Mouse (Mus musculus): Measurements from ENCODE around the gene Fgfr2. TPM values are rescaled to one million over a fixed set of nuclear protein-coding genes. Genes with fewer than 3 reads are reported as not detected.

The Fgfr2 gene
- polyA plus RNA-seq, 1 experiment from 2014 or later = 39.4 TPM

- no peak for ATAC-seq
Observed at GRCm38 (mm10) chr7:130801811-130802210, 2321.3 kb downstream of the Fgfr2 start.

GRCm38 (mm10) chr7:130800681-130801080 lies 2322.5 kb downstream of the Fgfr2 start:
- no peak for ATAC-seq
- Histone ChIP-seq H3K9ac (replicated peaks) (no peak overlapping the region), H3K4me3 (replicated peaks) (no peak overlapping the region), H3K9me3 (no peaks in the 10 kb centered on the region), H3K4me2 (replicated peaks) (no peak overlapping the region), H3K36me3 (no peaks in the 10 kb centered on the region), H3K27me3 (no peaks in the 10 kb centered on the region), H3K27ac (no peak overlapping the region), H3K4me1 (replicated peaks) (no peaks in the 10 kb centered on the region)
- 81% methylated on average over 4 of the region's 4 CpGs for WGBS

More at GRCm38 (mm10) chr7:130801811-130802210, 2321.3 kb downstream of the Fgfr2 start:
- H3K9me3 ChIP-seq = no peaks in the 10 kb centered on the region
- H3K27me3 ChIP-seq = no peaks in the 10 kb centered on the region
- H3K27ac ChIP-seq = no peak overlapping the region
- no peak overlapping the region for H3K9ac ChIP-seq (replicated peaks)
- no peak overlapping the region for H3K4me3 ChIP-seq (replicated peaks)
- H3K4me1 ChIP-seq (replicated peaks) = no peaks in the 10 kb centered on the region
- WGBS = 96% methylated on average over 4 of the region's 4 CpGs
- H3K4me2 ChIP-seq (replicated peaks) = no peak overlapping the region
- no peaks in the 10 kb centered on the region for H3K36me3 ChIP-seq

- H3K27ac ChIP-seq = no peak overlapping the region
- H3K36me3 ChIP-seq = no peaks in the 10 kb centered on the region
- no peaks in the 10 kb centered on the region for H3K4me1 ChIP-seq (replicated peaks)
- no peaks in the 10 kb centered on the region for H3K27me3 ChIP-seq
- H3K9me3 ChIP-seq = no peaks in the 10 kb centered on the region
- no peak overlapping the region for H3K9ac ChIP-seq (replicated peaks)
- 92% methylated on average over 10 of the region's 10 CpGs for WGBS
- no peak for ATAC-seq
- no peak overlapping the region for H3K4me2 ChIP-seq (replicated peaks)
- no peak overlapping the region for H3K4me3 ChIP-seq (replicated peaks)
Observed at GRCm38 (mm10) chr7:130799418-130799817, 2323.7 kb downstream of the Fgfr2 start.

- no peak overlapping the region for H3K27ac ChIP-seq
- no peak overlapping the region for H3K9ac ChIP-seq (replicated peaks)
- no peaks in the 10 kb centered on the region for H3K9me3 ChIP-seq
- H3K4me1 ChIP-seq (replicated peaks) = no peaks in the 10 kb centered on the region
- no peak overlapping the region for H3K4me3 ChIP-seq (replicated peaks)
- no peak overlapping the region for H3K4me2 ChIP-seq (replicated peaks)
- 95% methylated on average over 6 of the region's 6 CpGs for WGBS
- H3K36me3 ChIP-seq = no peaks in the 10 kb centered on the region
- H3K27me3 ChIP-seq = no peaks in the 10 kb centered on the region
- no peak for ATAC-seq
Observed at GRCm38 (mm10) chr7:130797524-130797923, 2325.6 kb downstream of the Fgfr2 start.

- Histone ChIP-seq H3K9ac (replicated peaks) (no peak overlapping the region), H3K27me3 (no peaks in the 10 kb centered on the region), H3K4me3 (replicated peaks) (no peak overlapping the region), H3K27ac (no peak overlapping the region), H3K36me3 (no peaks in the 10 kb centered on the region), H3K4me2 (replicated peaks) (no peak overlapping the region), H3K4me1 (replicated peaks) (no peaks in the 10 kb centered on the region), H3K9me3 (no peaks in the 10 kb centered on the region)
- 65% methylated on average over 8 of the region's 8 CpGs for WGBS
- ATAC-seq = no peak
Observed at GRCm38 (mm10) chr7:130796786-130797185, 2326.4 kb downstream of the Fgfr2 start.

GRCm38 (mm10) chr7:130793671-130794070 lies 2329.5 kb downstream of the Fgfr2 start:
- Histone ChIP-seq H3K4me3 (replicated peaks) (no peak overlapping the region), H3K27me3 (no peaks in the 10 kb centered on the region), H3K9ac (replicated peaks) (no peak overlapping the region), H3K4me1 (replicated peaks) (no peaks in the 10 kb centered on the region), H3K36me3 (no peaks in the 10 kb centered on the region), H3K9me3 (no peaks in the 10 kb centered on the region), H3K4me2 (replicated peaks) (no peak overlapping the region), H3K27ac (no peak overlapping the region)
- ATAC-seq = no peak
- 80% methylated on average over 9 of the region's 9 CpGs for WGBS

GRCm38 (mm10) chr7:130789456-130789855 lies 2333.7 kb downstream of the Fgfr2 start:
- Histone ChIP-seq H3K9me3 (no peaks in the 10 kb centered on the region), H3K4me1 (replicated peaks) (0 out of 2 replicates have a peak, but pooled peaks cover 3% of the 10 kb centered on the region), H3K4me2 (replicated peaks) (no peak overlapping the region), H3K4me3 (replicated peaks) (no peak overlapping the region), H3K36me3 (no peaks in the 10 kb centered on the region), H3K27me3 (no peaks in the 10 kb centered on the region), H3K27ac (no peak overlapping the region), H3K9ac (replicated peaks) (no peak overlapping the region)
- WGBS = 82% methylated on average over 7 of the region's 7 CpGs
- no peak for ATAC-seq

- Histone ChIP-seq H3K27me3 (no peaks in the 10 kb centered on the region), H3K4me1 (replicated peaks) (0 out of 2 replicates have a peak, but pooled peaks cover 3% of the 10 kb centered on the region), H3K27ac (no peak overlapping the region), H3K4me2 (replicated peaks) (no peak overlapping the region), H3K36me3 (no peaks in the 10 kb centered on the region), H3K9ac (replicated peaks) (no peak overlapping the region), H3K9me3 (no peaks in the 10 kb centered on the region), H3K4me3 (replicated peaks) (no peak overlapping the region)
- 91% methylated on average over 3 of the region's 3 CpGs for WGBS
- no peak for ATAC-seq
Observed at GRCm38 (mm10) chr7:130788950-130789349, 2334.2 kb downstream of the Fgfr2 start.

GRCm38 (mm10) chr7:130787537-130787936 lies 2335.6 kb downstream of the Fgfr2 start:
- Histone ChIP-seq H3K36me3 (no peaks in the 10 kb centered on the region), H3K4me1 (replicated peaks) (0 out of 2 replicates have a peak, but pooled peaks cover 3% of the 10 kb centered on the region), H3K27ac (no peak overlapping the region), H3K4me3 (replicated peaks) (no peak overlapping the region), H3K9ac (replicated peaks) (no peak overlapping the region), H3K27me3 (no peaks in the 10 kb centered on the region), H3K4me2 (replicated peaks) (no peak overlapping the region), H3K9me3 (no peaks in the 10 kb centered on the region)
- 95% methylated on average over 4 of the region's 4 CpGs for WGBS
- no peak for ATAC-seq

GRCm38 (mm10) chr7:130786708-130787107 lies 2336.4 kb downstream of the Fgfr2 start:
- Histone ChIP-seq H3K4me2 (replicated peaks) (no peak overlapping the region), H3K4me1 (replicated peaks) (0 out of 2 replicates have a peak, but pooled peaks cover 3% of the 10 kb centered on the region), H3K4me3 (replicated peaks) (no peak overlapping the region), H3K27me3 (no peaks in the 10 kb centered on the region), H3K27ac (no peak overlapping the region), H3K9ac (replicated peaks) (no peak overlapping the region), H3K9me3 (no peaks in the 10 kb centered on the region), H3K36me3 (no peaks in the 10 kb centered on the region)
- ATAC-seq = no peak
- WGBS = 86% methylated on average over 5 of the region's 5 CpGs

GRCm38 (mm10) chr7:130785923-130786575 lies 2337.1 kb downstream of the Fgfr2 start:
- Histone ChIP-seq H3K9ac (replicated peaks) (no peak overlapping the region), H3K36me3 (no peaks in the 10 kb centered on the region), H3K4me3 (replicated peaks) (no peak overlapping the region), H3K4me1 (replicated peaks) (0 out of 2 replicates have a peak, but pooled peaks cover 3% of the 10 kb centered on the region), H3K9me3 (no peaks in the 10 kb centered on the region), H3K4me2 (replicated peaks) (no peak overlapping the region), H3K27me3 (no peaks in the 10 kb centered on the region), H3K27ac (no peak overlapping the region)
- ATAC-seq = no peak
- WGBS = 84% methylated on average over 12 of the region's 12 CpGs

GRCm38 (mm10) chr7:130782501-130783050 lies 2340.6 kb downstream of the Fgfr2 start:
- H3K4me2 ChIP-seq (replicated peaks) = no peak overlapping the region
- WGBS = 85% methylated on average over 5 of the region's 5 CpGs
- ATAC-seq = no peak
- H3K27me3 ChIP-seq = no peaks in the 10 kb centered on the region
- H3K4me1 ChIP-seq (replicated peaks) = 0 out of 2 replicates have a peak, but pooled peaks cover 3% of the 10 kb centered on the region
- H3K9ac ChIP-seq (replicated peaks) = no peak overlapping the region
- no peak overlapping the region for H3K27ac ChIP-seq
- H3K9me3 ChIP-seq = no peaks in the 10 kb centered on the region
- no peak overlapping the region for H3K4me3 ChIP-seq (replicated peaks)
- H3K36me3 ChIP-seq = no peaks in the 10 kb centered on the region

Data from midbrain, embryonic 13.5 days (tissue).